Mouse (Mus musculus) cerebellum, adult 8-10 months (tissue): ENCODE results near the gene Gpr89.

Experiments
- DNase-seq: peaks from one replicate; pipeline ENCODE4 v3.0.0; 2022

The Gpr89 gene

DNA sequence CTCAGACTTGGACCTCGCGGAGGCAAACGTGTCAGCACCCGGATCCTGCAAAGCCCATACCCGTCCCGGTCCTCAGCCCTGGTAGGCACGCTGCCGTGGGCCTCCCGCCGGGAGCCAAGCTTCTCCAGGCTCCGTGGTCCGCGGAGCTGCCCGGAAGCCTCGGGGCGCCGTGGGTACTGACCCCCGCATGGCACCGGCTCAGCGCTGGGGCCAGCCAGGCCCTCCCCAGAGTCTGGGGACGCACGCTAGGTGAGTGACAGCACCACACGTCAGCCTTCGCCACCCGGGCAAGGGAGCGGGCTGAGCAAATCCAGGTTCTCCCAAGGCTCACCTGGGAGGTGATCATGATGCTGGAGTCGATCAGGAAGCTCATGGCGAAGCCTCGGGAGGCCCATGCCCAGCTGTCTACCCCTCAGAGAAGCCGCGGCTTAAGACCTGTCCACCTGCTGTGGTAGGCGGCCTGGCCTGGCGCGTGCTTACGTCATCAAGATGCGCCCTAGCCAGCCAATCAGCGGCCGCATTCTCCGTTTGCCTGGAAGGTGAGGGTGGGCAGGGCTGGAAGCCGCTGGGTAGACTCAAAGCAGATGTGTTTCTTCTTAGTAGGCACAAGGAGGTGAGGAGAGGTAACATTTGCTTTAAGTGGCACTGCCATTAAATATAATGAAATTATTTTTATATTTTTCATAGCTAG is at the start of gene Gpr89:
TSS of gene Gpr89 (minus strand) at position 496 of the 691 bp plus-strand sequence.
- DNase-seq: peak; percentile 96

DNA sequence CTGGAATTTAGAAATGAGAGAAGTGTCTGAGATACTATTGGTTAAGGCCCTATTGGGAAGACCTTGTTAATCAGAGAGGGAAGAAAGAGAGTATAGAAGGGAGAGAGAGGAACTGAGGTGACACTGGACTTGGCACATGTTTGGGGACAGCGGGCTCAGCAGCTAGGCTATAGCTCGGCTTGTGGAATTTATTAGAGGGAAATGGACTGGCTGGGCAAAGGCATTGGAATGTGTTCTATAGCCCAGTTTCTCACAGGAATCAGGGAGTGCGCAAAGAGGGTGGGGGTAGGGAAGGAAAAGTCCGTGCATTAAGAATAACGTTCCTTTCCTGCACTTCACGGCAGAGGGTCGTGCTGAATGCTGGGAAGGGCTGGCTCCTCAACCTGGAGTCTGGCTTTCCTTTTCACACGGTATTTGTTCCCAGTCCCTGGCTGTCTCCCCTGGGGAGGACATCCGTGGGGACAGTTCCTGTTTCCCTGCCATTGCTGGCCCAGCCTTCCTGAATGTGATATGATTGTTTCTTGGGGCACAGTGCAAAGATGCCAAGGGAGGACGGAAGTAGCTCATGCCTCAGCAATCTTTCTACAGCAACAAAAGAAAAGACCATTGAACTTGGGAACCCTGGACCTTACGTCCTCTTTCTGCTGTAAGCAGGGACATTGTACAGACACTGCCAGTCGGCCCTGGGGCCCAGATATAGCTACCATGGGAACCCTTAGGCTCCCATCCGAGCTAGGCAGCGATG is 48.5 kb upstream of the Gpr89 start:
- DNase-seq: no peak

DNA sequence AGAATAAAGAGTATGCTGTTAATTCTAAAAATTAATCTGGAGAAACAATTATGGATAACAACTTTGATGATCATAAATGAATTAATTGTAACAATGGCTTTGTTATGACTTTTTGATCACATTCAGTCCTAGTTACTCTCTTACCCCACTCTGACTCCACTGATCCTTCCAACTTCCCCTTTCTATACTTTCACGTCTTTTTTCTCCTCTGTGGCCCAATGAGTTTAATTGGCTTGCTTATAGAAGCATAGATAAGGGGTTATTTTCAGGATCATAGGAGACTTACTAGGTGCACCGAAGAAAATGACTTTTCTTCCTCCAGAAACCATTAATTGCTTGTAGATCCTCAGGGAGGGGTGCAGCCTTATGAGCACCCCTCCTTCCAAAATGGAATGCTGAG is 37.6 kb upstream of the Gpr89 start:
- DNase-seq: no peak

DNA sequence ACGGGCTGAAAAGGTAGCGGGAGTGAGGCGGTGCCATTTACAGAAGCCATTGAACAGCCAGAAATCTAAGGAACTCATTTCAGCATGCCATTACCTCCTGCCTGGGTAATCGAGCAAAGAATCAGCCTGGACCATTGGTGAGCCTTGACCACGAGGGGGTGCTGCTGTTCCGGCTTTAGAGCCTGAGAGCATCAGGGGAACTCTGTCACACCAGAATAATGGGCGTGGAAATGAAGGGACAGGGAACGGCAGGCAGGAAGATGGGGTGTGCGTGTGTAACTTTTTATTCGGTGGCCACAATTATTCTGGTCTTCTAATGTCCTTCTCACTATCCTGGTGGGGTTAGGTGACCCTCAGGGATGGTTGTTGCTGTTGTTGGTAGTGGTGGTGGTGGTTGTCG is 33.6 kb upstream of the Gpr89 start:
- peak; percentile 91 for DNase-seq

DNA sequence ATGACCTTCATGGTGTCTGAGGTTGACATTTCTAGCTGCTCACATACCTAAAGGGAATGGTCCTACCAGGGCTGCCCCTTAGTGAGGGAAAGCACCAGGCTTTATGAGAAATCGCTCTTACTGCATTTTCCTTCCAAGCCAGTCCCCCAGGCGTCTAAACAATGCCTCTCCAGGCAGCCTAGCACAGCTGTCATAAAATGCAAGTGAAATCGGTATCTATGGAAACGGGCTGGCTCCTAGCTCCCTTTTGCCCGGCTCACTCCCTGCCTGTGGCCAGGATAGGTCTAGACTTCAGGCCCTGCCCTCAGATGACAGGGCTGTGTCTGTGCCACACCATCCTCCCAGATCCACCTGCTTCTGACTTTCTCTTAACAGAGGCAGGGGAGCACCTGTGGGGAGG is 32.5 kb upstream of the Gpr89 start:
- no peak for DNase-seq

DNA sequence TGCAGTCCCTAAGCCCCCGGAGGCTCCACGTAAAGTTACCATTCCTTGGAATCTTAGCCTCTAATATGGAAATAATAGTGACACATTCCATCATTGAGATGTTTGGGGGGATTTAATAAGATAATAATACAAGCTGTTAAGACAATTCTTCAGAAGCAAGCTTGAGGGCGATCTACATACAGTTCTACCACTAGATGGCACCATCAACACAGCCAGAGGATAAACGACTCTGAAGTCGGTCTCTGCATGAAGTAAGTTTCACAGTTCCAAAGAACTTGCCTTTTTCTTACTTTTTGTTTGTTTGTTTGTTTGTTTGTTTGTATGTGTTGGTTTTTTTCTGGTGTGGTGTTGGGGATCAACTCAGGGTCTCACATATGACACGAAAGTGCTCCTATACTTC is 31.1 kb upstream of the Gpr89 start:
- DNase-seq: peak; percentile 20

DNA sequence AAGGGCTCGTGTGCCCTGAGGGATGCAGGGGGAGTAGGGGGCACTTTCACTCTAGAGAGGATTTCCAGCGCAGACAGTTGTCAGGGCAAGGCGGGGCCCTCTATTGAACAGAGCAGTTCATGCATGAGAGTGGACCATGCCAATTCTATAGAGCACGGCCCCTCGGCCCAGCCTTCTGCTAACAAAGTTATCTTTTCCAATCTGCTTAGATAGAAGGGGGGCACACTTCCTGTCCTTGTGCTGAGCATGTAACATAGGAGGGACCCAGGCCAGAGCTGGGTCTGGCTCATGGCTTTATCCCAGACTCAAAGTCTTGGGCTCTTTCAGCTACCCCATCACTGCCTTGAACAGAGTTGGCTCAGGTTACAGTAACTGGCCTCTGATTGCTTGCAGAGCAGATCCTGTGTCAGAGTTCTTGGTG is 26.1 kb upstream of the Gpr89 start:
- DNase-seq: no peak

DNA sequence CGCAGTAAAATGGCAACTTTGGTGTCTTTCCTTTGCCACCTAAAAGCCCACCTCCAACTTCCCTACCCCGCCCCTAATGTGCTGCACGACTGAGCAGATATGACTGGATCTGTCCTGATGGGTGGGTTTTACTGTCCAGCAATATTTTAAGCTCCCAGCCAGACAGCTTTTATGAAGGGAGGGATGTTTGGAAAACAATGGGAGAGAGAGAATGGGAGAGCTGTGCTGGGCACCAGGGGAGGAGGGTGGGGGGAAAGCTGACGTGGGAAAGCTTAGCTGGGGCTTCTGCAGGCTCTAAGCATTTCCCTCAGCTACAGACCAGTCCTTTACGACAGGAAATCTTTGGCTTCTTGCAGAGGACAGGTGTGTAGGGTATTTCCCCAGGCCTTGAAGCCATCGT is 20.8 kb upstream of the Gpr89 start, which contains the start of gene Gja8:
TSS of gene Gja8 (minus strand) at position 101 of the 400 bp plus-strand sequence.
- no peak for DNase-seq

DNA sequence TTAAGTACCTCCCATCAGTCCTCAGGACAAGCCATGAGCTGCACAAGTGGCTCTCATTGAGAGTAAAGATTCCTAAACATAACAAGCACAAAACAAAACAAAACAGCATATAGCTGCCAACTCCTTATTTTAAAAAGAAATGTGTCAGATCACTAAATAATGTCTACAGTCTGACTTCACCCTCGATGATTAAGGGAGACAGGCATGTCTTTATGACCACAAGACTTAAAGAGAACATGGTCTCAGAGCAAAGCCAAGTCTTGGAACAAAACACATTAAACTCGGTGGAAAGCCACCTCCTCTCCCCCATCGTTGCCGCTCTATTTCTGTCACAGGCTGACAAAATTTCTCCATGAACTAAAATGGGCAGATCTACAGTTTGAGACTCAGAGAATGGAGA is 19.5 kb upstream of the Gpr89 start:
- DNase-seq: no peak

DNA sequence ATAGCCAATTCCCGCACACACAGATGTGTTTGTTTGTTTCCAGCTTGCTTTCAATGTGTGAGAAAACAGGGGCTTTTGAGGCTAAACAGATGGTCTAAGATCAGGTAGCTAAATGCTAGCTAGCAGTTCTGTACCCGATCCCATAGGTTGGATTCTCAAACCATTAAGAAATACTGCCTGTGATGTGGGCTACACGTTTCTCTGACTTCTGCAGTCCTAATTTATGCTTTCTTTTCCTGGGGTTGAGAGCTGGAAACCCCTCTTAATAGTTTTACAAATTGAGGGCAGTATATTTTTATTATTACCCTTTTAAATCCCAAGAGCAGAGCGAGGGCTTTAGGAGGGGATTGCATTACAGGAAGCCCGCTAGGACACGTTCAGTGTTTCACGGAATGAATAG is 15.8 kb upstream of the Gpr89 start:
- DNase-seq: no peak

DNA sequence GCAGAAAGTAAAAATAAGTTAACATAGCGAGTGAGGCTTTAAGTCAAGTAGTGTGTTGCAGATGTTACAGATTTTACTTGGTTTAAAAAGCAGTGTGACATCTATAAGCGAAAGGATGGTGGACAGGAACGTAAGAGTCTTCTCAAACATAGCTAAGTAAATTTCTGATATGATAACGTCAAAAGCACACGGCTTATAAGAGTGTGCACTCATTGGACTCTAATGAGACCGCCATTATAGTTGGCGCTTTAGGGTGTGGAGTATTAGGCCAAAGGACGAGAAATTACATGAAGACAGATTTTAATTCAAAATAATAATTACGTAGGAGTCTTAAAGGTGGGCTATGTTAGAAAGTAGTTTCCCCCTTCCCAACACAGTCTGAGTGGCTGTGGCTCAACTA is 446 bp upstream of the Gpr89 start:
- DNase-seq: no peak

DNA sequence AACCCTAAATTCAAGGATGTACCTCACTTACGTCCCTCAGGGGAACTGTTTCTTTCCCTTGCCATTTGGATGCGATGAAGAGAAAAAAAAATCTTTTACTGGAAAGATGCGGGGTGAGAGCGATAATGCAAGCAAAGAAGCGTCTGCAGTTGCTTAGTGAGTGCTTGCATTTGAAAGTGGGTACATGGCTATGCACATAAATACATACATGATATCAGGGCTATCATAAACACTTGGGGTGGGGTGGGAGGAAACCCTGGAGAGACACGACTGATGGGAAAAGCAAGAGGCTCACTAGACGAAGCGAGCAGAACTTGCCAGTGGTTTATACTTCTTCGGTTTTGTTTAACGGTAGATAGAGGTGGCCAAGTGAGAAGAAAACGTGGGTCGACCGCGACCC is 753 bp downstream of the Gpr89 start, which contains the start of gene Gja5:
TSS of gene Gja5 (plus strand) at position 301 of the 400 bp plus-strand sequence.
- DNase-seq: no peak

DNA sequence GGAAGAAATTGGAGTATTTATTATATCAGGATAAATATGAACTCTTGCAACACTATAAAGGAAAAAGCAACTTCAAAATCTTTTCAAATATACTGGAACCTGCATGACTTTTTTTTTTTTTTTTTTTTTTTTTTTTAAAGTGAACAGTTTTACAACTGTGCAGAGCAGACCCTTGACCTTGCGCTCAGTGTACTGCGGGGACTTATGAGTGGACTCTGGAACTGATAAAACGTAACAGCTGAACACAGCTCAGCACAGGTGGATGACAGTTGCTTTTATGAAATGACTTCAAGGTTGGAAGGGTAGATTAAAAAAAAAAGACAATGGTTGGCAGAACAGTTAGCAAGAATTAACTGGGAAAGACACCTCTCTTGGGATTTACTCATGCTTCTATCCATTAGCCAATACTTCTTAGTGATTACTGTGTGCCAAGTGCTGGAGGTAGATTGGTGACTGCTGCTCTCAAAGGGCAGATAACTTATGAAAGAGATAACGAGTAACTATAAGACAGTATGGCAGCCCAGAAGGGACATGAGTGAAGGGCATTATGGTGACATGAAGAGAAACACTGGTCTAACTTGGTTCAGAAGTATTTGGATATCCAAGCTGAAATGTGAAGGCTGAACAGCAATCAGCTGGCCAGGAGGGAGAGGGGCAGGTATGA is 2.7 kb downstream of the Gpr89 start:
- no peak for DNase-seq

DNA sequence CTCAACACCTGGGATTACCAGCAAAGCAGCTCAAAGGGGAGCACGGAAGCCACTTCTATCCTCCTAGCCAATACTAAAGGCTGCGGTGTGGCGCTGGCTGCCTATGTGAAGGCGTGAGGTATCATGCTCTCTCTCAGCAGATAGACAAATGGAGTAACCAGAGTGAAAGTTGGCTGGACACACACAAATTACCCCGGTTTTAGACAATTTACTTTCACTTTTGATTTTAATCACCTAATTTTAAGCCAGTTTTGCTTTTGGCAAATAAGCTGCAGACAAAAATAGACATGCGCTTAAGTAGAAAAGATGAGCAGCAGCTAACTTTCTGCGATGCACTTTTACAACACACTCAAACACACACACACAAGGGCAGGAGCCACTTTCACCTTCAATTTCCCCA is 21.5 kb downstream of the Gpr89 start:
- DNase-seq: no peak

DNA sequence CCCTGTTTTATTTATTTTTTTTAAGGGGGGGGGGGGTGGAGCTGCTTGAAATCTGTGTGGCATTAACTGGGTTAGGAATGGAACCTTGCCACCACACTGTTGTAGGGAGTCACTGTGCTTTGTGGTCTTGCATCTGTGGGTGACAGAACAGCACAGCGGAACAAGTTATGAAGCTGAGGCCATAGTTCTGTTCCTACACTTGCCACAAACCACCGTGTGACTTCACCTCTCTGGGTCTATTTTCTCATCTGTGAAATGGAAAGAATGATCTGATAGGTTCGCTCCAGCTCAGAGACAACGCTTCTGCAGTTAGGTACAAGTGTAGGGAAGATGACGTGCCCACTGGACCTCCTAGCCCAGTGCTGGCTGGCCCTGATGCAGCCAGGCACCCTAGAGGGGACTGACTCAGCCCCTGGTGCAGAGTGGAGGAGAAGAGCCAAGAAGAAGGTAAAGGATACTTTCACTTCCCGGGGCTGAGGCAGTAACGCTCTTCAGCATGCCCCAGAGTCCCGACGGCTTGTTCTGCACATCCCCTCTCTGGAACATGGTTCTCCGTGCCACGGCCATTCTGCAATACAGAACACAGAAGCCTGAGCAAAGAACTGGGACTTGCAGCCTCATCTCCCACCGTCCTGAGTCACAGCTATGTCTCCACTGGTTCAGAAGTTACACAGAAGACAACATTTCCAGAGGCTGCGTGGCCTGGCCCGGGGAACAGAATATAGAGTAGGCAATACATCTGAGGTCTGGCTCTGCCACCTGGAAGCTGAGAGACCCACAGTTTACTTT is 22.9 kb downstream of the Gpr89 start:
- DNase-seq: no peak

DNA sequence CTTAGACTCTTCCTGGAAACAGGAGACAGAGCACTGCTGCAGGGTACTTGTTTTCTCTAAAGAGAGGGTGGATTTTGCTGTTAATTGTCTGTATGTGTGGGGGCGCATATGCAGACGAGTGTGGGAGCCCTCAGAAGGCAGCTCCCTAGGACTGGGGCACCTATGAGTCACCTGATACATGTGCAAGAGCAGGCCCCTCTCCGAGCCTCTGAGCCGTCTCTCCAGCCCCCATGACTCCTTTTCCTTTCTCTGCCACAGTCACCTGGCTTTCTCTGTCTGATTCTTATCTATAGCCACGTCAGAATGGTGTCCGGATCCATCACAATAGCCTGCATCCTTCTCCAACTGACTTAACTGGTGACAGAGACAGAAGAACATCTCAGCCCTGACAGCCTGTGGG is 23.6 kb downstream of the Gpr89 start:
- no peak for DNase-seq

DNA sequence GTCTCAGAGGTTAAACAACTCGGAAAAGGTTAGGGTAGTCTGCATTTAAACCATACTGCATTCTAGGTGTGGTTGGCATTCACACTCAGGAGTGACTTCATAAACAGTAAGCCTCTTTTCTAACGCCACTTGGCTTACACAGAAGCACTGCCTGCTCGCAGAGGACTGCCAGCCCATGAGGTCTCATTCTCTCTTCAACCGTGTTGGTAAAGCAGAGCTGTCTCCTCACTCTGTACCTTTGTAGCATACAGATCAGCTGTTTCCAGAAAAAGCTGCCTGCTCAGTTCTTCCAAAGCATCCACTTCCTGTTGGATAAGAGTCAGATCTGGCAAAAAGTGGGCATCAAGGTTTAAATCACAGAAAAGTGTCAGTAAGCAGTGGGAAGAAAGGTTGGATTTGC is 24.8 kb downstream of the Gpr89 start:
- no peak for DNase-seq

DNA sequence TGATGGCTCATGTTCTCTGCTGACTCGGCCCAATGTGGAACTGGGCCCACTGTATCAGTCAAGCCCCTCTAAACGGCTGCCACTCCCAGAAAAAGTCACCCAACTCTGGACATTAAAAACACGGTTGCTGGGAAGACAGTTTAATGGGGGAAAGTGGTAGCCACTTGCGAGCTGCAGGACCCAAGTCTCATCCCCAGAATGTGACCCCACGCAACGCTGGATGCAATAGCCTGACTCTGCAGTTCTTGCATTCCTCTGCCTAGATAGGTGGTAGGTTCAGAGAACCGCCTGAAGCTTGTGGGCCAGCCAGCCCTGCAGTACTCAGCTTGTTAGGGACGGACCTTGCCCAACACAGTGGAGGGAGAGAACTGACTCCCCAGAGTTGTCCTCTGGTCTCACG is 25.6 kb downstream of the Gpr89 start:
- no peak for DNase-seq

DNA sequence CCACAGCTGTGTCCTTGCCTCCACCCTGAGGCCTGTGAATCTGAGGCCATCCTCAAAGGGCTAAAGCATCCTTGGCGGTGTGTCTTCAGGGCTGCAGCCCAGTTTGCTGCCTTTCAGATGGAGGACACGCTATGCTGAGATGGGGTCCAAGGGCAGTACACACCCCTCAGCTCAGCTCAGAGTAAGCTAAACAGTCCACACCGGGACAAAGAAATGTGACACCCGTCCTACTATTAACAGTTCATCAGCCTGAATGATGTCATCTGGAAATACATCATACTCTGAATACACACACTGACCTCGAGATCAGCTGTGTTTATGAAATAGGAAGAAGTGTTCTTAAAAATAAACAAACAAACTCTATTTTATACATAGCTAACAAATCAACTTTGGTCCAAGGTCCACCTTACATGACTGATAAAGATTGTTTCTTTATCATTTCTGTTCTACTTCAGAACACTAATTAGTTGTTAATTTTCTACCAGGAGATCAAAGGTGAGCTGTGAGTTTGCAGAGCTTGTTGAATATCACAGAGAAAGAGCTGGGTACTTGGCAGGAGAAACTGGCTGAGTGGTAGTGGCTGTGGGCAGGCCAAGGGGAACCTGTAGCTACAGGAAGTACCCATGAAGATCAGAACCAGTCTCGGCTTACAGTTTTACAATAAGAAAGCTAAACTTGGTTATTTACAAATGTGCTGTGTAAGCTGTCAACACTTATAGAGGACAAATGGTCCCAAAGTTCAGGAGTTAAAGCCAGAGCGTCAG is 30.2 kb downstream of the Gpr89 start:
- no peak for DNase-seq

DNA sequence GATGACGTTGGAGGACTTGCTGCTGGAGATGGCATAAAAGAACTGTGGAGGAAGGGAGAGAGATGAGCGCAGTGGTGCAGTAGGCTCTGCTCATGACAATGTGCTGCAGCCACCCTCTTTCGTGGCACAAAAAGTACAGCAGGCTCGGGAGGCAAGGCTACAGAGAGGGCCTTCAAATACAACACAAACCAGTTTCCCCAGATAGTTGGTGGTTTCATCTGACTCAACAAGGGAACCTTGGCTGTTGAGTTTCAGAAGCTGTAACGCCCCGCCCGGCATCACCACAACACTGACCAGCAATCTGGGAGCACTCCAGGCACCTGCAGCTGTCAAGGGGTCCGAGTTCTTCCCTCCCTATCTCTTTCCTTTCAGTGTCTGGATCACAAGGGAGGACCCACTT is 32.6 kb downstream of the Gpr89 start:
- DNase-seq: no peak

DNA sequence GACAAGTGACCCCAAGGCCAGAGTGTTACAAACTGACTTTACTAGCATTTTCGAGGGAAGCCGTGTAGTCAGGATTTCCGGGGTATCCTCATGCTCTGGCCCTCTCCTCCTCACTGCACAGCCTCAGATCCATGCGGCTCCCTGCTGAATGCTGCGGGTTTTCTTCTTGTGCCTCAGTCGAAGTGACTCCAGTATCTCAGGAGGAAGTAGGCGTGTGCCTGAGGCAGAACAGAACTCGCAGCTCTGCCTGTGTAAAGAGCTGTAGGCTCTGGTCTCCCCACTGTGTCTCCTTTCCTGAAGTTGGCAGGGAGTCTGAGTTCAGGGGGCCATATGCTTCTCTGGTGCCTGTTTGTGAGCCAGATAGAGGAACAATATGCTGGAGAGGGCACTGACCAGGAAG is 34.1 kb downstream of the Gpr89 start:
- no peak for DNase-seq

DNA sequence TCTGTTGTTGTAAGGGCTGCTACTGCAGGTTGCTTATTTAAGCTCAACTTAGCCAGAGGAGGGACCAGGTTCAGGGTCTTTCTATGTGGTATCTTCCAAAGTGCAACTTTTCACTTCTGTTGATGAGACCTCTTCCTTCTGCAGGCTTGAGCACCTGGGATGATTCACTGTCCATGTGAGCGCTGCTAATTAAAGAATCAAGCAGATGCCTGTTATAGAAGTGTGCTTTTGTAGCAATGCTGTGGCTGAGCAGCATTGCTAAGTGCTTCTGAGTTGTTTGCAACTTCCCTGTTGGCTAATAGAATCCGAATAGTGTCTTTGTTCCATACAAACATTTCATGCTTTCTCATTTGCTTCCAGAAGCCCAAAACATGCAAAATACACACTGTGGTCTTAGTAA is 34.9 kb downstream of the Gpr89 start:
- DNase-seq: no peak
